Mouse (Mus musculus) MN1 (cell line): ENCODE results near the gene Tcp10c.
"Not testable (repeated sequence)": the region's sequence is repeated elsewhere in the genome, so short reads cannot be mapped to it uniquely, and the experiment has no call there.

Source experiments
- DNase-seq: peaks from one replicate; pipeline ENCODE4 v3.0.0-alpha.2; 2016; ENCODE audit warnings: low spot score

The Tcp10c gene

DNA sequence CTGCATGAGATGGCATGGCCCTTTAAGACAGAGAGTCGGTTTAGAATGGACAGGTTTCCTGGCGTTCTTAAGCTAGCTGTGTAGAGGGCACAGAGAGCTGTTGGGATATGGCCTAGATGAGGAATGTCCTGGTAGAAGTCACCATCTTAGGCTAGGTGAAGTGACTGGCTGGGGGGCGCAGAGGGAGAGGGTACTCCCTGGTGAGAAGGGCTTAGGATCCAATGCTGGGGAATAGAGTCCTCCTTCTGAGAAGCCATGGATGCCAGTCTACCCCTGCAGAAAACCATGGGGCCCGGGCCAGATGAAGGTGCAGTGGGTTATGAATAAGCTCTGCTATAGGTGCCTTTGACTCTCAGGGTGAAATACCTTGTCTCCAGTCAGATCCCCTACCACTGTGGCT lies at the start of gene Tcp10c:
Gene Tcp10c, plus strand, starts transcription at position 52 of the 400 bp plus-strand sequence.
- not testable (repeated sequence) for DNase-seq

DNA sequence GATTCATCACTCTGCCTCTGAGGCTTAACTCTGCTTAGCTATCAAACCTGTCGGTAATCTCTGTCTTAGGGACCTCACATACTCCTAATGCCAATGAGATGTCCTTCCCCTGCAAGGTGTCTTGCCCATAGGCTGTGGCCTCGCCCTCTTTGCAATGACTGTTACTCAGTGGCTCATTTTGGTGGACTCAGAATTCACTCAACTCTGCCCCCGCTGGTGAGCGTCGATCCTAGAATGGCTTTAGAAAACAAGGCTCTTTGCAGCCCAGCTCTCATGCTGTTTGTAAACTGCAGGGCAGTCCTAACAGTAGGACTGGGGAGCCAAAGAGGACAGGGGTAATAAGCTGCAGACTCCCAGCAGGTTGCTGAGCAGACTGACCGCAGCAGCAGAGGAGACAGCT lies 46.5 kb upstream of the Tcp10c start:
- DNase-seq, result not testable (repeated sequence)

DNA sequence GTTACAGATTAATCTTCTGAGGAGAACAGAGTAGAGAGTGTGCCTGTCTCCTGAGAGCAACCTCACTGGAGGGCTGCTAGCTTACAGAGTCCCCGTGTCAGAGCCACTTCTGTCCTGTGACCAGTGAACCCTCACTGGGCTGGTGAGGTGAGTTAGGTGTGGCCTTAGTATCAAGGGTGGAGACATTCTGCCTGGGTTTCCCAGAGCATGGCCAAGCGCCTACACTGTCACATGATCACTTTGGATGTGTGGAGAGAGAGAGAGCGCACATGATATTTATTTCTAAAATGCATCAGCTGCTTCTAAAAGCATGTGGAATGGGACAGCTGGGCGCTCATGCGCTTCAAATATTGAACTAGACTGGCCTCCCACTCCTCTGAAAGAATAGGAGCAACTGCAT lies 46.0 kb upstream of the Tcp10c start:
- not testable (repeated sequence) for DNase-seq

DNA sequence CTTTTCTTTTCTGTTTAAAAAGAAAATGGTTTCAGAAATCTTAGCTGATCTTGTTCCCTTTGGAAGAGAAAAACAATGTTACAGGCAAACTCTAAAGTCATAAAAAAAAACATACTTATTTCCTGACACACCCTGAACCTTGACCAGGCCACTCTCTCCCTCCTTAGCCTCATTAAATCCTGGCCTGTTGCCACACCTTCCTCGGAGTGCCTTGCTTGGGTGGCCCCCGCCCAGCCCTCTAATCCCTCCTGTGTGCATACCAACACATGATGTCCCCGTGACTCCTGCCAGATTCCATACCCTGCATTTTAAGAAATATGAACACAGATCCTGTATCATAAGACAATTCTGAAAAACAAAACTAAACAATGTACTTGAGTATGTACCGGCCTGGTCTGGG lies 45.6 kb upstream of the Tcp10c start:
- not testable (repeated sequence) for DNase-seq

GRCm38 (mm10) chr17:13309182-13309631 lies 45.2 kb upstream of the Tcp10c start:
- DNase-seq, result not testable (repeated sequence)

DNA sequence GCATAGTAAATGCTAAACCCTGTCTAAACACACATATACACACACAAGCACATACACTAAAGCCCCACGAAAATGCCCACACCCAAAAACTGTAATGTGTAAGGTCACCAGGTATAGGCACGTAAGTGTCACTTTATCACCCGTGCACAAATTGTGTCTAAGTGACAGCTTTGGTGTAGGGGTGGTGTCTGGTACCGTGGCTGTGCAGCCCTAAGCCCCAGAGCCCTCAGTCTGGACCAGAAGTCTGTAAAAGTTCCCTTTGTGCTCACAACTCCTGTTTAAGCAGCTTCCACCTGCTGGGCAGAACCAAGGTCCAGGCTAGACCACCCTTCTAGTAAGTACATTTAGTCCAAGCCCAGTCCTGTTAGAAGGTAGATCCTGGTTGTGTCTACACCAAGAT lies 24.4 kb upstream of the Tcp10c start:
- DNase-seq, result not testable (repeated sequence)

GRCm38 (mm10) chr17:13331179-13331578 lies 23.2 kb upstream of the Tcp10c start:
- not testable (repeated sequence) for DNase-seq

DNA sequence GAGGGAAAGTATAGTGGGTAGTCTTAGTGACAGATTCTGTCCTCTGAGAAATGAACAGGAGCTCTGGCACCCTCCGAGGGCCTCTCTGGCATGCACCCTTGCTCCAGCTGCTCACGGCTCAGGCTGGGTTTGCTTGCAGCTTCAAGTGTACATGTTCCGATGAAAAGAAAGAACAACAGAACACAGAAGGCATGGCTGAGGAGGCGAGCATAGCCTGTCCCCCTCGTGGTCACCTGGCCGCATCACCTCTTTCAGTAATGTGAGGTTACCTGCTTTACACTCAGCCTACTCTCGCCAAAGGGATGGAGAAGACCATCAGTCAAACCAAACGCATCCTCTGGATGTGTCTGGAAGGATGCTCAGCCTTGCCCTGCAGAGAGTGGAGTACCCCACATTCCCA lies 21.9 kb upstream of the Tcp10c start:
- not testable (repeated sequence) for DNase-seq

DNA sequence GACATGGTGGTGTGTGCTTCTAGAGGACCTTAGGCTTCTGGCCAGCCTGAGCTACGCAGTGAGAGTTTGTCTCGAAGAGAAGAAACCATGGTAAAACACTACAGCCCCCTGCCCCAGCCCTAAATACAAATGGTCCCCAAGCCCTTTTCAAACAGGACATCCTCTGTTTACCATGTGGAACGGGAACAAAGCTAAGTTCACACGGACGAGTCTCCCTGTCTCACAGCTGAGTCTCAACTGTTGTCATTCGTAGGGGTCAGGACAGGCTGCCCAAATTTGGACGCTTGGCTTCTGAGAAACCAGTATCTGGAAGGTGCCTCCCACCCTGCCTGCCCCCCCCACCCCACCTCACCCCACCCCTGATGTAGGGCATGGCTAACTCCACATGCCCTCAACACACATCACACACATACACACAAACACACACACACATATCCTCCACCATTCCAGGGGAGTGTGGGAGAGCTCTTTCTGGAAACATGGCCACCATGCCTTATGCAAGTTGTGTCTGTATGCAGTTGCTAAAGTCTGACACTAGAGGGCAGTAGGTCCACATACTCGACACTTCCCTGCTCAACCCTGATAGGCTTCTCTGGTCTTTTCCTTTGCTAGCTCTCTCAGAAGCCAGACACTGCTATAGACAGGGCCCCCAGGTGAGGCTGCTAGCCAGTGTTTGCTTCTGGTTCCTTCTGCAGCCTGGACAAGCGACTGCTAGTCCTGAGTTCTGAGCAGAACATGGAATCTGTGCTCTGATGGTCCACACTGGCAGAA lies 17.2 kb upstream of the Tcp10c start:
- DNase-seq, result peak; percentile 58

- not testable (repeated sequence) for DNase-seq
Measured at GRCm38 (mm10) chr17:13337931-13338330, 16.4 kb upstream of the Tcp10c start.

DNA sequence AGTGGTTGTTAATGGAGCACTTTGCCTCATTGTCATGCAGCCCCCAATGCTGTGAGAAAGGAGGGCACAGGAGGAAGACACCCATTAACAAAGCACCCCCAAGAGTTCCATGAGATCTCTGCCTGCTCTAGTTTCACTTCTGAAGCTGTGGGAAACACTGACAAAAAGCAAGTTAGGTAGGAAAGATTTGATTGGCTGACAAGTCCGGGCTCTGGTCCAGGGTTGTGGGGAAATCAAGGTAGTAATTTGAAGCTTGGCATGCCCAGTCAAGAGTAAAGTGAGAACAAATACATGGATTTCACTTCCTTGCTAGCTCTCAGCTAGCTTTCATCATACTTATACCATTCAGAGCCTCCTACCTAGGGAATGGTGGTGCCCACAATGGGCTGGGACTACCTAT lies 14.3 kb upstream of the Tcp10c start:
- DNase-seq, result not testable (repeated sequence)

- DNase-seq, result not testable (repeated sequence)
Measured at GRCm38 (mm10) chr17:13345923-13346322, 8.4 kb upstream of the Tcp10c start.

DNA sequence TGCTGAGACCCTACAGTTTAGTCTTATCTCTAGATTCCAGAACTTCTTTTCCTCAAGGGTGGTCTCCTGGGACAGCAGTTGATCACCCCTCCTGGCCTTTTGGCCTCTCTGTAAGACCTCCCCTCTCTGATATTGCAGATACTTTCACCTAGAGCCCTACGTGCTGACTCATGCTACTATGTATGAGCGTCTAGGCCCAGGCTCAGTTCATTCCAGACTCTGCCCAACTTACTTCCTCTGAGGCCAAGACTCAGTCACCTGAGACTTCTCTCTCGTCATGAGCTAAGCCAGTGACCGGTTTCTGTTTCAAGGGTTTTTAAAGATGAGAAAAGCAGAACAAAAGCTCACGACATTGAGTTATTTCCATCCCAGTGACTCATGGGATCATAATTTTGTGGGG lies 4.8 kb upstream of the Tcp10c start:
- DNase-seq, result not testable (repeated sequence)

GRCm38 (mm10) chr17:13353249-13353648 lies 1.1 kb upstream of the Tcp10c start:
- not testable (repeated sequence) for DNase-seq

- not testable (repeated sequence) for DNase-seq
Measured at GRCm38 (mm10) chr17:13362489-13362888, 8.1 kb downstream of the Tcp10c start.

GRCm38 (mm10) chr17:13363773-13364172 lies 9.4 kb downstream of the Tcp10c start:
- not testable (repeated sequence) for DNase-seq

DNA sequence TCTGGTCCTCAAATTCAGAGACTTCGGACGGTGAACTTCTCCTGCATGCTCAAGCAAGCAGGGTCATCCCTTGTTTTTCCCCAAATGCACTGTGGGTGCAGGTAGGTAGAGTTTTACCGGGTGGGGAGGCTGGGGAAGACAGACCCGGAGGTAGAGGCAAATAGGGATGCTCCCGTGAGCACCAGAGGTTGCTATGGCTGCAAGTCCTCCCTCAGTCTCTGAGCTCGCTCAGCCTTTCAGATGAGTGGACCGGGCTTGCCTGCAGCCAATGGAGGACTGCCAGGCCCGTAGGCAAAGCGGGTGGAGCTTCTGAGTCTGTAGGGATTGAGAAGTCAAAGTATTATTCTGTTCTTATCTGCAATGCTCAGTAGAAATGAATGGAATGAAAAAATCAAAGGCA lies 9.8 kb downstream of the Tcp10c start:
- DNase-seq, result not testable (repeated sequence)

DNA sequence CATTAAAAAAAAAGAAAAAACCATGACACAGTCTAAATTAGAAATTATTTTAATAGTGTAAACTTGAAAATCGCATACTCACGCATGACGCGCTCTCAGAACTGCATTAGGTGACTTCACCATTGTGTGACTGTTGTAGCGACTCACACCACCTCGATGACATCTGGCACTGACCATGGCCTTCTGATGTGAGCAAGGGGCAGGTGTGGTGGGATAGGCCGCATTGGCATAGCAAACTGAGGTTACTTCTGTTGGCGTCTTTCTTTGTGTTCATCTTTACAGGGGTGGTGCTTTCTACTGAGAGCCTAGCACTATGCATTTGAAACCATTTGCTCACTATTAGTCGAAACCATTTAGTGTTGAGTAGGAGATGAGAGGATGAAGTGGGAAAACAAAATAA lies 12.8 kb downstream of the Tcp10c start:
- DNase-seq, result not testable (repeated sequence)

DNA sequence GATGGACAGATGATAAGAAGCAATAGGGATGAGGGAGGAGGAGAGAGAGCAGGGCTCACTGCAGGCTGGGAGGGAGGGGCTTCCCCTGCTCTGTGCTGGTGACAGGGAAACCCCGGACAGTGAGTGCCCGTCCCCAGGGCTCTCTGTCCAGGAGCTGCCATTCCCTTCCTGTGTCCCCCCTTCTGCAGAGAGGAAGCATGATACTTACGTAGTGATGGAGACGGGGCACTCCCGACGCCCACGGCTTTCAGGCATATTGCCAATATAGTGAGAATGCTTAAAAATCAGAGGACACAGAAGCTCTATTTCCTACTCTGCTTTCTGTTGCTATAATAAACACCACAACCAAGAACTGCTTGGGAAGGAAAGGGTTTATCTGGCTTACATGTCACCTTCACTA lies 14.3 kb downstream of the Tcp10c start:
- DNase-seq, result not testable (repeated sequence)

GRCm38 (mm10) chr17:13370746-13371145 lies 16.4 kb downstream of the Tcp10c start:
- not testable (repeated sequence) for DNase-seq

GRCm38 (mm10) chr17:13378341-13378740 lies 24.0 kb downstream of the Tcp10c start:
- DNase-seq, result not testable (repeated sequence)

- DNase-seq, result not testable (repeated sequence)
Measured at GRCm38 (mm10) chr17:13379951-13380615, 25.7 kb downstream of the Tcp10c start.

GRCm38 (mm10) chr17:13381286-13381685 lies 26.9 kb downstream of the Tcp10c start:
- not testable (repeated sequence) for DNase-seq
